Mouse (Mus musculus): ENCODE data around the gene Lhfpl3. TPM values are rescaled to one million over a fixed set of nuclear protein-coding genes. Genes with fewer than 3 reads are reported as not detected.

Gene Lhfpl3
- polyA plus RNA-seq, 1 experiment: 10.0 TPM

- DNase-seq (ENCODE audit: low read depth): peak; percentile 53
- TF ChIP-seq POLR2A (IDR thresholded peaks at IDR 0.05; ENCODE audit: borderline replicate concordance, extremely low read depth, insufficient read depth, insufficient read length, poor library complexity, severe bottlenecking) (no peak), CTCF (IDR thresholded peaks at IDR 0.05; ENCODE audit: borderline replicate concordance, extremely low read depth, insufficient read depth, insufficient read length) (no peak)
Measured at GRCm38 (mm10) chr5:22928746-22929145, 182.9 kb downstream of the Lhfpl3 start.

GRCm38 (mm10) chr5:22943306-22943705 lies 197.4 kb downstream of the Lhfpl3 start:
- DNase-seq (ENCODE audit: low read depth): no peak
- TF ChIP-seq CTCF (IDR thresholded peaks at IDR 0.05; ENCODE audit: borderline replicate concordance, extremely low read depth, insufficient read depth, insufficient read length): no peak
- no peak for TF ChIP-seq POLR2A (IDR thresholded peaks at IDR 0.05; ENCODE audit: borderline replicate concordance, extremely low read depth, insufficient read depth, insufficient read length, poor library complexity, severe bottlenecking)

GRCm38 (mm10) chr5:22963300-22963699 lies 217.4 kb downstream of the Lhfpl3 start:
- DNase-seq (ENCODE audit: low read depth): no peak
- TF ChIP-seq POLR2A (IDR thresholded peaks at IDR 0.05; ENCODE audit: borderline replicate concordance, extremely low read depth, insufficient read depth, insufficient read length, poor library complexity, severe bottlenecking) (no peak), CTCF (IDR thresholded peaks at IDR 0.05; ENCODE audit: borderline replicate concordance, extremely low read depth, insufficient read depth, insufficient read length) (no peak)

- TF ChIP-seq POLR2A (IDR thresholded peaks at IDR 0.05; ENCODE audit: borderline replicate concordance, extremely low read depth, insufficient read depth, insufficient read length, poor library complexity, severe bottlenecking): no peak
- no peak for TF ChIP-seq CTCF (IDR thresholded peaks at IDR 0.05; ENCODE audit: borderline replicate concordance, extremely low read depth, insufficient read depth, insufficient read length)
- DNase-seq (ENCODE audit: low read depth): peak; percentile 56
Measured at GRCm38 (mm10) chr5:22986771-22987170, 240.9 kb downstream of the Lhfpl3 start.

GRCm38 (mm10) chr5:22999811-23000210 lies 254.0 kb downstream of the Lhfpl3 start:
- DNase-seq (ENCODE audit: low read depth): peak; percentile 54
- TF ChIP-seq CTCF (IDR thresholded peaks at IDR 0.05; ENCODE audit: borderline replicate concordance, extremely low read depth, insufficient read depth, insufficient read length) (no peak), POLR2A (IDR thresholded peaks at IDR 0.05; ENCODE audit: borderline replicate concordance, extremely low read depth, insufficient read depth, insufficient read length, poor library complexity, severe bottlenecking) (no peak)

GRCm38 (mm10) chr5:23003123-23003797 lies 257.4 kb downstream of the Lhfpl3 start:
- DNase-seq (ENCODE audit: low read depth): peak; percentile 86
- no peak for TF ChIP-seq CTCF (IDR thresholded peaks at IDR 0.05; ENCODE audit: borderline replicate concordance, extremely low read depth, insufficient read depth, insufficient read length)
- no peak for TF ChIP-seq POLR2A (IDR thresholded peaks at IDR 0.05; ENCODE audit: borderline replicate concordance, extremely low read depth, insufficient read depth, insufficient read length, poor library complexity, severe bottlenecking)

GRCm38 (mm10) chr5:23006207-23006606 lies 260.3 kb downstream of the Lhfpl3 start:
- no peak for TF ChIP-seq POLR2A (IDR thresholded peaks at IDR 0.05; ENCODE audit: borderline replicate concordance, extremely low read depth, insufficient read depth, insufficient read length, poor library complexity, severe bottlenecking)
- TF ChIP-seq CTCF (IDR thresholded peaks at IDR 0.05; ENCODE audit: borderline replicate concordance, extremely low read depth, insufficient read depth, insufficient read length): no peak

GRCm38 (mm10) chr5:23010460-23010859 lies 264.6 kb downstream of the Lhfpl3 start:
- no peak for TF ChIP-seq CTCF (IDR thresholded peaks at IDR 0.05; ENCODE audit: borderline replicate concordance, extremely low read depth, insufficient read depth, insufficient read length)
- no peak for TF ChIP-seq POLR2A (IDR thresholded peaks at IDR 0.05; ENCODE audit: borderline replicate concordance, extremely low read depth, insufficient read depth, insufficient read length, poor library complexity, severe bottlenecking)
- peak; percentile 78 for DNase-seq (ENCODE audit: low read depth)

More at GRCm38 (mm10) chr5:23006207-23006606, 260.3 kb downstream of the Lhfpl3 start:
- DNase-seq (ENCODE audit: low read depth): no peak

- DNase-seq (ENCODE audit: low read depth): no peak
- TF ChIP-seq CTCF (IDR thresholded peaks at IDR 0.05; ENCODE audit: borderline replicate concordance, extremely low read depth, insufficient read depth, insufficient read length): no peak
- no peak for TF ChIP-seq POLR2A (IDR thresholded peaks at IDR 0.05; ENCODE audit: borderline replicate concordance, extremely low read depth, insufficient read depth, insufficient read length, poor library complexity, severe bottlenecking)
Measured at GRCm38 (mm10) chr5:23013997-23014396, 268.1 kb downstream of the Lhfpl3 start.

- TF ChIP-seq POLR2A (IDR thresholded peaks at IDR 0.05; ENCODE audit: borderline replicate concordance, extremely low read depth, insufficient read depth, insufficient read length, poor library complexity, severe bottlenecking): no peak
- TF ChIP-seq CTCF (IDR thresholded peaks at IDR 0.05; ENCODE audit: borderline replicate concordance, extremely low read depth, insufficient read depth, insufficient read length): no peak
- no peak for DNase-seq (ENCODE audit: low read depth)
Measured at GRCm38 (mm10) chr5:23015587-23016335, 269.9 kb downstream of the Lhfpl3 start.

- peak; percentile 96 for DNase-seq (ENCODE audit: low read depth)
Measured at GRCm38 (mm10) chr5:23034944-23035726, 289.3 kb downstream of the Lhfpl3 start.

More at GRCm38 (mm10) chr5:23034944-23035726, 289.3 kb downstream of the Lhfpl3 start:
- TF ChIP-seq CTCF (IDR thresholded peaks at IDR 0.05; ENCODE audit: borderline replicate concordance, extremely low read depth, insufficient read depth, insufficient read length) (no peak), POLR2A (IDR thresholded peaks at IDR 0.05; ENCODE audit: borderline replicate concordance, extremely low read depth, insufficient read depth, insufficient read length, poor library complexity, severe bottlenecking) (no peak)

All from brain, embryonic 14.5 days (tissue).